Comparison of ENCODE assay signal across 19 mouse cellular contexts in the genomic region with DNA sequence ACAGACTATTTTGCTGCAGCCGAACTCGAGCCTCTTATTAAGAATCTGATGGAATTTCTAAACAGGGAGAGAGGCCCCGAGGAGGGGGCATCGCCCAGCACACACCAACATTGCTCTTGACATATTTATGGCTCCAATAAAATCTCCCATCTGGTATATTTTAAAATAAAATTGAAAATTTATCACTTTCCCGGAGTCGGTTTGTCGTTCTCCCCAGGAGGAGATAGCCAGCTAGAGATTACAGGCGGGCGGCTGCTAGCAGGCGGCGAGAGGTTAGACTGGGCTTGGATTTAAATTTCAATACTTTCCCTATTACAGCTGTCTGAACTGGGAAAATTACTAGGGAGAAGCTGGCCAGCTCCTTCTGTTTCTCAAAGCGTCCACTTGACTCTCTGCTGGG.
DNase-seq lines count a peak whose midpoint lies in the region; ATAC-seq and TF ChIP-seq lines count a peak whose summit lies in the region.
"Had no signal": no experiment of that assay in that cellular context is flagged by ENCODE, and none has a peak within 500 bp of the region (broad histone marks: within the 10 kb centered on the region; RNA-seq: fewer than 3 reads in every experiment).

No protein-coding gene starts in this region.

- no peak overlapping the region for H3K9ac ChIP-seq in intestine, embryonic 14.5 days (ENCODE audit: low read length)
- H3K9ac ChIP-seq in intestine, postnatal 0 days (ENCODE audit: low read depth, low read length): no peak overlapping the region
- H3K9ac ChIP-seq in lung, embryonic 15.5 days: no peak overlapping the region
- H3K9ac ChIP-seq in lung, postnatal 0 days (replicated peaks; ENCODE audit: low read depth): no peak overlapping the region
- H3K9ac ChIP-seq in limb, embryonic 14.5 days (ENCODE audit: low read depth, low read length, severe bottlenecking): no peak overlapping the region
- H3K9ac ChIP-seq: embryonic facial prominence, embryonic 15.5 days; liver, embryonic 15.5 days had no signal

- ATAC-seq in intestine, embryonic 14.5 days (replicated peaks; ENCODE audit: low FRiP score, low TSS enrichment, low read depth): no peak
- no peak for ATAC-seq in intestine, postnatal 0 days
- 0 out of 2 replicates have a peak, but pooled peaks have one; percentile 42 for ATAC-seq in lung, embryonic 15.5 days (ENCODE audit: borderline replicate concordance, extremely low read depth, low FRiP score, low TSS enrichment)
- ATAC-seq in lung, postnatal 0 days: no peak
- ATAC-seq in limb, embryonic 14.5 days (ENCODE audit: low FRiP score, low read depth): peak; percentile 63

- no peak for DNase-seq in intestine, embryonic 14.5 days (ENCODE audit: low spot score)
- no peak for DNase-seq in lung, postnatal 0 days (ENCODE audit: low spot score)
- DNase-seq in forelimb bud, embryonic 11.5 days (ENCODE audit: low read depth, low spot score): peak; percentile 72
- DNase-seq in limb, embryonic 14.5 days (ENCODE audit: low spot score): peak; percentile 43
- no peak for DNase-seq in left cerebral cortex, adult 9 months (ENCODE audit: low spot score in 2 of 2)
- DNase-seq: cerebellum, adult 9-10 months; gastrocnemius, postnatal 10 days; heart, adult 18-20 months; layer of hippocampus, postnatal 36 days; spleen, adult 18-20 months; thymus, postnatal 25 days had no signal

- no peaks in the 10 kb centered on the region for H3K36me3 ChIP-seq in intestine, embryonic 14.5 days (ENCODE audit: control insufficient read depth, insufficient read depth, low read length)
- no peaks in the 10 kb centered on the region for H3K36me3 ChIP-seq in intestine, postnatal 0 days (ENCODE audit: control insufficient read depth, insufficient read depth)
- H3K36me3 ChIP-seq in lung, embryonic 15.5 days: no peaks in the 10 kb centered on the region
- no peaks in the 10 kb centered on the region for H3K36me3 ChIP-seq in lung, postnatal 0 days (ENCODE audit: insufficient read depth, low read length)
- H3K36me3 ChIP-seq in limb, embryonic 14.5 days (ENCODE audit: control insufficient read depth, insufficient read depth, low read length): no peaks in the 10 kb centered on the region
- H3K36me3 ChIP-seq: embryonic facial prominence, embryonic 15.5 days; forebrain, embryonic 10.5 days; liver, embryonic 15.5 days had no signal

- H3K4me1 ChIP-seq in intestine, embryonic 14.5 days (replicated peaks; ENCODE audit: control insufficient read depth, insufficient read depth, low read length): peaks cover 6% of the 10 kb centered on the region; the same call in 1 of the 2 replicates
- no peaks in the 10 kb centered on the region for H3K4me1 ChIP-seq in intestine, postnatal 0 days (replicated peaks; ENCODE audit: control insufficient read depth, insufficient read depth, low read length)
- peaks cover 11% of the 10 kb centered on the region for H3K4me1 ChIP-seq in lung, embryonic 15.5 days
- no peaks in the 10 kb centered on the region for H3K4me1 ChIP-seq in lung, postnatal 0 days (ENCODE audit: insufficient read depth, low read depth, low read length)
- peaks cover 18% of the 10 kb centered on the region for H3K4me1 ChIP-seq in limb, embryonic 14.5 days (ENCODE audit: control insufficient read depth, insufficient read depth, low read length)

- no peak for TF ChIP-seq EP300 in lung, postnatal 0 days (IDR thresholded peaks at IDR 0.05)

- TF ChIP-seq POLR2A in limb, embryonic 14.5 days (IDR thresholded peaks at IDR 0.05; ENCODE audit: borderline replicate concordance, extremely low read depth, insufficient read depth, insufficient read length): no peak

- H3K27ac ChIP-seq in intestine, embryonic 14.5 days (ENCODE audit: low read depth): no peak overlapping the region
- no peak overlapping the region for H3K27ac ChIP-seq in intestine, postnatal 0 days (ENCODE audit: low read depth, low read length)
- no peak overlapping the region for H3K27ac ChIP-seq in lung, embryonic 15.5 days
- no peak overlapping the region for H3K27ac ChIP-seq in lung, postnatal 0 days (ENCODE audit: low read length)
- H3K27ac ChIP-seq in limb, embryonic 14.5 days (replicated peaks; ENCODE audit: low read depth, low read length): no peak overlapping the region
- H3K27ac ChIP-seq: embryonic facial prominence, embryonic 15.5 days; forebrain, embryonic 10.5 days; liver, embryonic 15.5 days; macrophage had no signal

- H3K27me3 ChIP-seq in intestine, embryonic 14.5 days (replicated peaks; ENCODE audit: control insufficient read depth, insufficient read depth, low read length): no peaks in the 10 kb centered on the region
- no peaks in the 10 kb centered on the region; the same call in 1 of the 2 replicates for H3K27me3 ChIP-seq in intestine, postnatal 0 days (replicated peaks; ENCODE audit: control insufficient read depth, insufficient read depth, low read length)
- no peaks in the 10 kb centered on the region for H3K27me3 ChIP-seq in lung, embryonic 15.5 days
- no peaks in the 10 kb centered on the region for H3K27me3 ChIP-seq in lung, postnatal 0 days (replicated peaks; ENCODE audit: insufficient read depth, low read length)
- no peaks in the 10 kb centered on the region; the same call in 1 of the 2 replicates for H3K27me3 ChIP-seq in limb, embryonic 14.5 days (ENCODE audit: control insufficient read depth, insufficient read depth, low read length)
- H3K27me3 ChIP-seq: embryonic facial prominence, embryonic 15.5 days; liver, embryonic 15.5 days had no signal

- peak overlapping the region; percentile 18; the same call in 1 of the 2 replicates for H3K4me2 ChIP-seq in intestine, embryonic 14.5 days (ENCODE audit: low read length)
- no peak overlapping the region for H3K4me2 ChIP-seq in intestine, postnatal 0 days (replicated peaks; ENCODE audit: low read depth)
- H3K4me2 ChIP-seq in lung, embryonic 15.5 days: no peak overlapping the region
- H3K4me2 ChIP-seq in lung, postnatal 0 days (replicated peaks; ENCODE audit: low read depth, low read length): no peak overlapping the region
- H3K4me2 ChIP-seq in limb, embryonic 14.5 days (replicated peaks; ENCODE audit: low read depth, low read length, severe bottlenecking): peak overlapping the region; percentile 23; the same call in 1 of the 2 replicates
- H3K4me2 ChIP-seq: embryonic facial prominence, embryonic 15.5 days; liver, embryonic 15.5 days; midbrain, embryonic 11.5 days had no signal

- 22% methylated on average over 12 of the region's 12 CpGs for WGBS in intestine, embryonic 14.5 days
- WGBS in intestine, postnatal 0 days: 29% methylated on average over 12 of the region's 12 CpGs
- WGBS in lung, embryonic 15.5 days: 32% methylated on average over 12 of the region's 12 CpGs
- WGBS in lung, postnatal 0 days: 63% methylated on average over 12 of the region's 12 CpGs
- 11% methylated on average over 12 of the region's 12 CpGs for WGBS in limb, embryonic 14.5 days

- TF ChIP-seq CTCF in intestine, postnatal 0 days (IDR thresholded peaks at IDR 0.05; ENCODE audit: low read depth): no peak
- no peak for TF ChIP-seq CTCF in lung, postnatal 0 days (IDR thresholded peaks at IDR 0.05)

- no peaks in the 10 kb centered on the region for H3K9me3 ChIP-seq in intestine, embryonic 14.5 days (ENCODE audit: control insufficient read depth, low read length)
- H3K9me3 ChIP-seq in intestine, postnatal 0 days (ENCODE audit: control insufficient read depth): no peaks in the 10 kb centered on the region
- H3K9me3 ChIP-seq in lung, embryonic 15.5 days: no peaks in the 10 kb centered on the region
- no peaks in the 10 kb centered on the region for H3K9me3 ChIP-seq in lung, postnatal 0 days (ENCODE audit: low read length)
- no peaks in the 10 kb centered on the region for H3K9me3 ChIP-seq in limb, embryonic 14.5 days (ENCODE audit: control insufficient read depth, low read length)
- H3K9me3 ChIP-seq: embryonic facial prominence, embryonic 15.5 days; forebrain, embryonic 10.5 days; liver, embryonic 15.5 days had no signal

- no peak overlapping the region for H3K4me3 ChIP-seq in intestine, embryonic 14.5 days (ENCODE audit: low read depth, low read length)
- H3K4me3 ChIP-seq in intestine, postnatal 0 days (ENCODE audit: low read depth, low read length): no peak overlapping the region
- H3K4me3 ChIP-seq in lung, embryonic 15.5 days: no peak overlapping the region
- H3K4me3 ChIP-seq in lung, postnatal 0 days (ENCODE audit: low read depth, low read length): no peak overlapping the region
- H3K4me3 ChIP-seq in limb, embryonic 14.5 days (replicated peaks; ENCODE audit: low read length): no peak overlapping the region
- H3K4me3 ChIP-seq: embryonic facial prominence, embryonic 15.5 days; forebrain, embryonic 10.5 days; liver, embryonic 15.5 days; myocyte had no signal

Comparison
In these comparisons a context has a peak if more than half of its experiments do, and no peak if none do; other contexts are left out.
1. ATAC-seq: peak in lung, embryonic 15.5 days (single experiment) and limb, embryonic 14.5 days (single experiment); none in intestine, embryonic 14.5 days (single experiment), intestine, postnatal 0 days (single experiment) and lung, postnatal 0 days (single experiment).
2. H3K4me2 ChIP-seq: peak in intestine, embryonic 14.5 days (single experiment) and limb, embryonic 14.5 days (single experiment); none in intestine, postnatal 0 days (single experiment), lung, embryonic 15.5 days (single experiment) and lung, postnatal 0 days (single experiment).
3. DNase-seq: peak in forelimb bud, embryonic 11.5 days (single experiment) and limb, embryonic 14.5 days (single experiment); none in intestine, embryonic 14.5 days (single experiment), lung, postnatal 0 days (single experiment) and left cerebral cortex, adult 9 months (0 of 2).